Mouse (Mus musculus) G1E (cell line): ENCODE measurements around the gene 4930426L09Rik.

Source experiments
- CTCF ChIP-seq: IDR thresholded peaks from 2 replicates; pipeline ENCODE4 v1.5.1; 2012; ENCODE audit warnings: low read depth, low read length, inconsistent platforms, mixed read lengths
- GATA1 ChIP-seq: IDR thresholded peaks from 2 replicates; pipeline ENCODE4 v1.6.1; 2012; ENCODE audit warnings: borderline replicate concordance, low read length, inconsistent platforms, mixed read lengths
- POLR2AphosphoS5 ChIP-seq: IDR thresholded peaks from 2 replicates; pipeline ENCODE4 v1.6.1; 2012; ENCODE audit warnings: low read depth, low read length, inconsistent platforms; ENCODE audit not compliant: insufficient replicate concordance
- TAL1 ChIP-seq: conservative IDR thresholded peaks from 2 replicates; pipeline ENCODE4 v1.6.1; 2012; ENCODE audit warnings: low read depth, low read length, inconsistent platforms, mixed read lengths

GRCm38 (mm10) chr2:18965950-18966349, 32.2 kb upstream of the 4930426L09Rik start:
- TF ChIP-seq CTCF (no peak), POLR2AphosphoS5 (no peak), GATA1 (no peak), TAL1 (no peak)
